Mouse (Mus musculus): ENCODE measurements around the gene Cacnb2.

- TF ChIP-seq CTCF (IDR thresholded peaks at IDR 0.05; ENCODE audit: insufficient read depth, low read depth, low read length): no peak
- TF ChIP-seq POLR2A (IDR thresholded peaks at IDR 0.05; ENCODE audit: insufficient read depth, low read depth, low read length): no peak
These were observed 100.2 kb downstream of the Cacnb2 start for GRCm38 (mm10) chr2:14702973-14703645.

Data from olfactory bulb, adult 2 months (tissue).